Mouse (Mus musculus): Measurements from ENCODE around the gene Rcor2.

The Rcor2 gene

DNA sequence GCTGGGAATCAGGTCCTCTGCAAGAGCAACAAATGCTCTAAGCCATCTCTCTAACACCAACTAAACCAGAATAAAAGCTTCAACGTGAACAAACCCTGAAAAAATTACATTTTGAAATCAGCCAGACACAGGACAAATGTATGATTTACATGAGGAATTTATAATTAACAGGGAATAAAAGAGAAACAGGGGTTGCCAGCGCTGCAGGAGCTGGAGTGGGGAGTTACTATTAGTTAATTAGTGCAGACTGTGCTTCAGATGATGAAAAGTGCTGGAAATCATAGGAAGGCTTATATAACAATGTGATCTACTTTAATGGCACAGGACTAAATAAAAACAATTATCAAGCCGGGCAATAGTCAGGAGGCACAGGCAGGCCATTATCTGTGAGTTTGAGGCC, 54.3 kb downstream of the Rcor2 start:
- peak in 1 of 2 experiments; percentile 27 for DNase-seq

All from kidney, postnatal 25 days (tissue).